Mouse (Mus musculus) myocyte (in vitro differentiated cells): ENCODE data around the gene Isx.

Source experiments
- CEBPB ChIP-seq: IDR thresholded peaks from 2 replicates; pipeline ENCODE4 v1.6.1; 2011; ENCODE audit warnings: mild to moderate bottlenecking, moderate library complexity; ENCODE audit not compliant: poor library complexity, insufficient read depth, severe bottlenecking
- E2F4 ChIP-seq: IDR thresholded peaks from one replicate; pipeline ENCODE4 v1.6.1; 2011; ENCODE audit warnings: mild to moderate bottlenecking, control low read depth, moderate library complexity; ENCODE audit not compliant: insufficient read depth
- MAX ChIP-seq: IDR thresholded peaks from one replicate; pipeline ENCODE4 v1.6.1; 2011; ENCODE audit warnings: low read depth, mild to moderate bottlenecking, control low read depth
- MYOG ChIP-seq, 3 experiments: IDR thresholded peaks; one replicate each; pipeline ENCODE4 v1.6.1; 2011; ENCODE audit warnings: control low read depth in 2 of 3, low read depth in 2 of 3, mild to moderate bottlenecking in 2 of 3; ENCODE audit not compliant: insufficient read length in 2 of 3, control insufficient read depth in 1 of 3, insufficient read depth in 1 of 3
- POLR2A ChIP-seq: IDR thresholded peaks from one replicate; pipeline ENCODE4 v1.6.1; 2011; ENCODE audit warnings: low read depth, mild to moderate bottlenecking, control low read depth, moderate library complexity; ENCODE audit not compliant: insufficient read length
- POLR2AphosphoS2 ChIP-seq: IDR thresholded peaks from one replicate; pipeline ENCODE4 v1.6.1; 2011; ENCODE audit warnings: low read depth, control low read depth; ENCODE audit not compliant: insufficient read length
- REST ChIP-seq: IDR thresholded peaks from one replicate; pipeline ENCODE4 v1.6.1; 2011; ENCODE audit warnings: mild to moderate bottlenecking, control low read depth, moderate library complexity; ENCODE audit not compliant: insufficient read depth, insufficient read length
- SRF ChIP-seq: IDR thresholded peaks from one replicate; pipeline ENCODE4 v1.6.1; 2011; ENCODE audit warnings: low read depth; ENCODE audit not compliant: control insufficient read depth, insufficient read length
- TCF12 ChIP-seq: IDR thresholded peaks from one replicate; pipeline ENCODE4 v1.6.1; 2011; ENCODE audit warnings: mild to moderate bottlenecking, control low read depth; ENCODE audit not compliant: poor library complexity, insufficient read depth, severe bottlenecking
- USF1 ChIP-seq: IDR thresholded peaks from one replicate; pipeline ENCODE4 v1.6.1; 2011; ENCODE audit warnings: low read depth, mild to moderate bottlenecking, control low read depth, moderate library complexity

GRCm38 (mm10) chr8:74848707-74849106, 24.3 kb upstream of the Isx start:
- TF ChIP-seq POLR2A (no peak), POLR2AphosphoS2 (no peak), TCF12 (no peak), REST (no peak), MYOG (IDR thresholded peaks at IDR 0.05; ENCODE audit: control insufficient read depth in 1 of 3, insufficient read depth in 1 of 3, insufficient read length in 2 of 3, low read depth in 2 of 3) (no peak), E2F4 (no peak), USF1 (no peak), CEBPB (no peak), SRF (no peak), MAX (no peak)
